Mouse (Mus musculus) bone marrow macrophage, adult 2 months (primary cell): ENCODE measurements at regions not wholly inside any gene's neighbourhood (a gene's known extent, or its start where the extent isn't known, plus 50 kb on each side); places are given as distances from the start of the nearest gene placed in this dataset.

Experiments
- CTCF ChIP-seq: IDR thresholded peaks from 2 replicates; pipeline ENCODE4 v1.5.1; 2012; ENCODE audit warnings: low read depth, mild to moderate bottlenecking, low read length, moderate library complexity
- POLR2A ChIP-seq: IDR thresholded peaks from 2 replicates; pipeline ENCODE4 v1.6.1; 2012; ENCODE audit warnings: mild to moderate bottlenecking, low read depth, low read length, borderline replicate concordance

DNA sequence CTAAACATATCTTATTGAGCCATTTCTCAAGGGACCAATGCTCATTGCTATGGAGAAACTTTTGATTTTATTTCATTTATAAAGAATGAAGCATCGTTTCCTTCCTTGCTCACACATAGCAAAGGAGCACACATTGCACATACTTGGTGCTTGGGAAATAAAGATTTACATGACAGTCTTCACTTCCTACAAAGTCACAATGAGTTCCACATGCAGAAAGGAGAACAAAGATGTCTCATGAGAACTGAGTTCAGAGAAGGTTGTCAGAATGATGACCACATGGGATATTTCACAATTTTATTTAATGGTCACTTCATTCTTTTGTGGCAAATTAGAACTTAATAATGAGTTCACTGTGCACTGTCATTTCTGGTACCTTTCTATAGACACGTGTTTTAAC is 114.3 kb upstream of the Egfr start:
- TF ChIP-seq POLR2A (no peak), CTCF (no peak)
